Mouse (Mus musculus): ENCODE results near the gene Nucks1. TPM values are rescaled to one million over a fixed set of nuclear protein-coding genes. Genes with fewer than 3 reads are reported as not detected.
"Not testable (repeated sequence)": the region's sequence is repeated elsewhere in the genome, so short reads cannot be mapped to it uniquely, and the experiment has no call there.

Gene Nucks1
- polyA plus RNA-seq, 1 experiment, result 4.7 TPM

DNA sequence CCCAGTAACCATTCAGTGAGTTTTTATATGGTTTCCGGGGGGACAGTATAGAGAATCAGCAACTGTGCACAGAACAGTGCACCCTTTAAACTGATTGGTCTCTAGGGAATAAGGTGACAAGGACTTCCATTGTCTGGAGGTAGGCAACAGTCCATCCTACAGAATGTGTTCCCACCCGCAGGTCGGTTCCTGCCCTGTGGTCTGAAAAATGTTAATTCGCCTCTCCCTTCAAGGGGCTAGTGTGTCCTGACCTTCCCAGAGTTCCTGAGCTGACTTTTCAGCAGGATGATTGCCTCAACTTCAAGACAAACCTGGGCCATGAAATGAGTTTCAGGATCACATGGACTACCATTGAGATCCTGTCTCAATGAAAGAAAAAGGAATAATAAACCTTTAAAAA is 18.9 kb upstream of the Nucks1 start:
- TF ChIP-seq POLR2A (IDR thresholded peaks at IDR 0.05; ENCODE audit: low read depth, low read length) (no peak), CTCF (IDR thresholded peaks at IDR 0.05; ENCODE audit: extremely low read depth, insufficient read depth, insufficient read length, insufficient replicate concordance) (no peak)
- Histone ChIP-seq H3K27me3 (ENCODE audit: control insufficient read depth, insufficient read depth, low read length) (no peaks in the 10 kb centered on the region; the same call in 1 of the 2 replicates), H3K36me3 (ENCODE audit: control insufficient read depth, insufficient read depth, low read length) (no peaks in the 10 kb centered on the region), H3K4me3 (ENCODE audit: extremely low read depth, insufficient read depth, insufficient read length) (no peak overlapping the region), H3K4me1 (ENCODE audit: control insufficient read depth, insufficient read depth, insufficient read length) (no peaks in the 10 kb centered on the region), H3K27ac (ENCODE audit: insufficient read depth, low read length) (no peak overlapping the region)
- DNase-seq (ENCODE audit: low read depth in 1 of 2, low spot score in 2 of 2), result no peak
- WGBS, result 91% methylated on average over 4 of the region's 4 CpGs

DNA sequence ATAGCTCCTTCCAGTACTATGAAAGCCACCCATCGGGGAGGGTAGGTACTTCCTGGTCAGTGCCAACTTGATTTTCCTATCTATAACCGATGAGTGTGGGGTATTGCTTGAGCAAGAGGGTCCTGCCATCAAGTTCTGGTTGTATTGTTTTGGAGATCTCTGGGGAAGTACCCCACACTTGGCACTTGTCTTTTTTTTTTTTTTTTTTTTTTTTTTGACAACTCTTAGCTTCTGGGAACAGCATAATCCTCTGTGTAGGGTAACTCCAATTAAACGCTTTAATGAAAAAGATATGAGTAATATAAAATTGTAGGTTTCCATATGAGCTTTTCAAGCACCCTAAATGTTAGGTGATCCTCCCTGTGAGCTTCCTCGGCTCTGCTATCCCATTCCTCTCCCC is 7.7 kb upstream of the Nucks1 start:
- H3K27me3 ChIP-seq (ENCODE audit: control insufficient read depth, insufficient read depth, low read length), result no peaks in the 10 kb centered on the region
- H3K27ac ChIP-seq (ENCODE audit: insufficient read depth, low read length), result no peak overlapping the region
- H3K4me1 ChIP-seq (ENCODE audit: control insufficient read depth, insufficient read depth, insufficient read length), result no peaks in the 10 kb centered on the region
- no peak for TF ChIP-seq CTCF (IDR thresholded peaks at IDR 0.05; ENCODE audit: extremely low read depth, insufficient read depth, insufficient read length, insufficient replicate concordance)
- TF ChIP-seq POLR2A (IDR thresholded peaks at IDR 0.05; ENCODE audit: low read depth, low read length), result no peak
- H3K4me3 ChIP-seq (ENCODE audit: extremely low read depth, insufficient read depth, insufficient read length), result no peak overlapping the region
- 82% methylated on average over 4 of the region's 4 CpGs for WGBS
- no peak for DNase-seq (ENCODE audit: low read depth in 1 of 2, low spot score in 2 of 2)
- H3K36me3 ChIP-seq (ENCODE audit: control insufficient read depth, insufficient read depth, low read length), result no peaks in the 10 kb centered on the region

DNA sequence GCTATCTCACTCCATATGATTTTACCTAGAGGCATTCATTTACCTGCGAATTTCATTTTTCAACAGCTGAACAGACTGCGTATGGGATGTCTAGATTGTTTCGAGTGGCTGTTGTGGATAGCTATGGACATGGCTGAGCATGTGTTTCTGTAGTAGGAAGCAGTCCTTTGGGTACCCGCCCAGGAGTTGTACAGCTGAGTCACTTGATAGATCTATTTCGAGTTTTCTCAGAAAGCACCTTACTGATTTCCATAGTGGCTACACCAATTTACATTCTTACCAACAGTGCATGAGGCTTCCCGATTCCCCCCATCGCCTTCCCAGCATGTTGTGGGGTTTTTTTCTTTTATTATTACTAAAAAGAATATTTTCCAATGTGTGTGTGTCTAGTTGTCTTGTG is 7.1 kb upstream of the Nucks1 start:
- H3K27ac ChIP-seq (ENCODE audit: insufficient read depth, low read length), result no peak overlapping the region

DNA sequence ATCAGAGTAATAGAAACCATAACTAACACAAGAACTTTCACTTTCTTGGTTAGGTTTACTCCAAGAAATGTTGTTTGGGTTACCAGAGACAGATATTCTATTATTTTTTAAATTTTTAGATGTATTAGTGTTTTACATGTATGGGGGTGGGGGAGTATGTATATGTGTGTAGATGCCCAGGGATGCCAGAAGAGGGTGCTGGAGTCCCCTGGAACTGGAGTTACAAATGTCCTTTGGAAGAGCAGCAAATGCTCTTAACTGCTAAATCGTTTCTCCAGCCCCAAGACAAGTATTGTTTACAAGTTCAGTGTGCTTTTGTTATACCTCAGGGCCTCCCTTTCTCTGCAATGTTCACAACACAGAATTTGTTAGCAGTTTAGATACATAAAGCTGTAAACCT is 4.8 kb upstream of the Nucks1 start:
- DNase-seq (ENCODE audit: low read depth in 1 of 2, low spot score in 2 of 2), result no peak
- Histone ChIP-seq H3K36me3 (ENCODE audit: control insufficient read depth, insufficient read depth, low read length) (no peaks in the 10 kb centered on the region), H3K27ac (ENCODE audit: insufficient read depth, low read length) (no peak overlapping the region), H3K27me3 (ENCODE audit: control insufficient read depth, insufficient read depth, low read length) (no peaks in the 10 kb centered on the region), H3K4me3 (ENCODE audit: extremely low read depth, insufficient read depth, insufficient read length) (no peak overlapping the region), H3K4me1 (ENCODE audit: control insufficient read depth, insufficient read depth, insufficient read length) (no peaks in the 10 kb centered on the region)
- TF ChIP-seq CTCF (IDR thresholded peaks at IDR 0.05; ENCODE audit: extremely low read depth, insufficient read depth, insufficient read length, insufficient replicate concordance) (no peak), POLR2A (IDR thresholded peaks at IDR 0.05; ENCODE audit: low read depth, low read length) (no peak)
- 5% methylated on average over 1 of the region's 1 CpGs for WGBS

More for the DNA sequence above, 7.1 kb upstream of the Nucks1 start:
- no peaks in the 10 kb centered on the region for H3K27me3 ChIP-seq (ENCODE audit: control insufficient read depth, insufficient read depth, low read length)
- H3K4me3 ChIP-seq (ENCODE audit: extremely low read depth, insufficient read depth, insufficient read length), result no peak overlapping the region
- no peak for DNase-seq (ENCODE audit: low read depth in 1 of 2, low spot score in 2 of 2)
- WGBS, result 85% methylated on average over 7 of the region's 7 CpGs
- H3K36me3 ChIP-seq (ENCODE audit: control insufficient read depth, insufficient read depth, low read length), result no peaks in the 10 kb centered on the region
- H3K4me1 ChIP-seq (ENCODE audit: control insufficient read depth, insufficient read depth, insufficient read length), result no peaks in the 10 kb centered on the region
- TF ChIP-seq CTCF (IDR thresholded peaks at IDR 0.05; ENCODE audit: extremely low read depth, insufficient read depth, insufficient read length, insufficient replicate concordance) (no peak), POLR2A (IDR thresholded peaks at IDR 0.05; ENCODE audit: low read depth, low read length) (no peak)

DNA sequence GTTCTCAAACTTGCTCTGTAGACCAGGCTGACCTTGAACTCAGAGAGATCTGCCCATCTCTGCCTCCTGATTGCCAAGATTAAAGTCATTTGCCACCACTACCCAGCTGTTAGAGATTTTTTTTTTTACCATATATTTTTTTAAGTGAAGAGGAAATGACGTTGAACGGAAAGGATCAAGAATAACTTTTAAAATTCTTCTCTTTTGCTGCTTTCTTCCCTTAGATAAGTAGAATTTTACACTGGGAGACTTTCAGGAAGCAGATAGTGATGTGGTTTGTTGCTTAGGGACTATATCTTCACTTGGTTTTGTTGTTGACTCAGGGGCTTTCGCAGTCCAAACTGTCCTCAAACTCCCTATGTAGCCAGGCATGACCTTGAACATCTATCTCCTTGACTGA is 1.9 kb upstream of the Nucks1 start:
- Histone ChIP-seq H3K4me1 (ENCODE audit: control insufficient read depth, insufficient read depth, insufficient read length) (peaks cover 4% of the 10 kb centered on the region; the same call in 1 of the 2 replicates), H3K4me3 (ENCODE audit: extremely low read depth, insufficient read depth, insufficient read length) (no peak overlapping the region), H3K27me3 (ENCODE audit: control insufficient read depth, insufficient read depth, low read length) (no peaks in the 10 kb centered on the region), H3K36me3 (ENCODE audit: control insufficient read depth, insufficient read depth, low read length) (no peaks in the 10 kb centered on the region), H3K27ac (ENCODE audit: insufficient read depth, low read length) (no peak overlapping the region)
- no peak for DNase-seq (ENCODE audit: low read depth in 1 of 2, low spot score in 2 of 2)
- WGBS, result 65% methylated on average over 3 of the region's 3 CpGs
- no peak for TF ChIP-seq CTCF (IDR thresholded peaks at IDR 0.05; ENCODE audit: extremely low read depth, insufficient read depth, insufficient read length, insufficient replicate concordance)
- TF ChIP-seq POLR2A (IDR thresholded peaks at IDR 0.05; ENCODE audit: low read depth, low read length), result no peak

DNA sequence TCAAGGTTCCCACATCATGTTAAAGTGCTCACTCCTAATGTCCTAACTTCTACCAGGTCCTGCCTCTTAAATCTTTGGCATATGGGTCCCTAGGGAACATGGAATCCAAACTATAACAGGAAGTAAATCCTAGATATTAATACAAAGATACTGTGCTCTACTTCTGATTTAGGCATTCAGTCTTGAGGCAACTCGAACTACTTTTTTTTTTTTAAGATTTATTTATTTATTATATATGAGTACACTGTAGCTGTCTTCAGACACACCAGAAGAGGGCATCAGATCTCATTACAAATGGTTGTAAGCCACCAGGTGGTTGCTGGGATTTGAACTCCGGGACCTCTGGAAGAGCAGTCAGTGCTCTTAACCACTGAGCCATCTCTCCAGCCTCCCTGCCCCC is 1.1 kb upstream of the Nucks1 start:
- not testable (repeated sequence) for DNase-seq (ENCODE audit: low read depth in 1 of 2, low spot score in 2 of 2); H3K4me3 ChIP-seq (ENCODE audit: extremely low read depth, insufficient read depth, insufficient read length); H3K27me3 ChIP-seq (ENCODE audit: control insufficient read depth, insufficient read depth, low read length); H3K4me1 ChIP-seq (ENCODE audit: control insufficient read depth, insufficient read depth, insufficient read length); H3K27ac ChIP-seq (ENCODE audit: insufficient read depth, low read length); H3K36me3 ChIP-seq (ENCODE audit: control insufficient read depth, insufficient read depth, low read length)
- 97% methylated on average over 2 of the region's 2 CpGs for WGBS

DNA sequence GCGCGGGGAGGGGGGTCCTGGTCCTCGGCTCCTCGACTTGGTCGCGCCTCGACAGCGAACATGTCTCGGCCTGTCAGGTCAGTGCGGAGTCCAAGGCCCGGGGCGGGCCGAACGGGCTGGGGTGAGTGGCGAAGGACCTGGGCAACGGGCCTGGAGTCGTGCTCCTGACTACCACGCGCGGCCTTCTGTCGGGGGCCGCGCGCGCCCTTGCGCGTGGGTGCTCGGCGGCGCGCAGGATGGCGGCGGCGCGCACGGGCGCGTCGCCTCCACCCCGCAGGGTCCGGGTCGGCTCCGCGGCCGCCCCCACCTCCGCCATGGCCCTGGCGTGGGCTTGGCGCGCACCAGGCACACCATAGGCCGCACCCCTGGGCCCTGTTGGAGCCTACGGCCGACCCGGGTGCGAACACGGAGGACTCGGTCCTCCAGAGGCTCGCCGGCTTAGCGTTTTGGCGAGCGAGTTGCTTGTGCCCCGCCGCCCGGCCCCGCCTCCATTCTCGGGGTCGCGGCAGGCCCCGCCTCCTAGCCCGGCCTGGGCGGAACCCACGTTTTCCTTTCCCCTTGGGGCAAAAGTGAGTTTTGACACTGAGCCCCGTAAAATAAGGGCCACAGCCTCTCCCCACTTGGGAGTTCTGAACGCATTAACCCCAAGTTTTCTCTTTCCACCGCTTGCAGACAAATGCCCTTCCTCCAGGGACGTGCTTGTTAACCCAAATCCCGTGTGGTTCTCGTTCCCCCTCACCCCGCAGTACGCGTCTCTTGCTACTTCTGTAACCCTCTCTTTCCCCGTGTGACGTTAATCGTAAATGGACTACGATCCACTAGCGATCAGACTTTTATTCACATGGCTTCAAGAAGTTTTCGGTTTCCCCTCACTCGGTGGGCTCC is 582 bp downstream of the Nucks1 start:
- peak; percentile 53 to 83 for DNase-seq (ENCODE audit: low read depth in 1 of 2, low spot score in 2 of 2)
- peak overlapping the region; percentile 99 for H3K4me3 ChIP-seq (ENCODE audit: extremely low read depth, insufficient read depth, insufficient read length)
- under 1% methylated on average over 84 of the region's 88 CpGs for WGBS
- no peaks in the 10 kb centered on the region for H3K36me3 ChIP-seq (ENCODE audit: control insufficient read depth, insufficient read depth, low read length)
- no peak for TF ChIP-seq CTCF (IDR thresholded peaks at IDR 0.05; ENCODE audit: extremely low read depth, insufficient read depth, insufficient read length, insufficient replicate concordance)
- no peaks in the 10 kb centered on the region for H3K27me3 ChIP-seq (ENCODE audit: control insufficient read depth, insufficient read depth, low read length)
- H3K27ac ChIP-seq (ENCODE audit: insufficient read depth, low read length), result peak overlapping the region; percentile 93
- peaks cover 4% of the 10 kb centered on the region; the same call in 1 of the 2 replicates for H3K4me1 ChIP-seq (ENCODE audit: control insufficient read depth, insufficient read depth, insufficient read length)
